Mouse (Mus musculus) liver, embryonic 14.5 days (tissue): Measurements from ENCODE around the gene Alox12b.

Experiments
- CTCF ChIP-seq: IDR thresholded peaks from 2 replicates; pipeline ENCODE4 v1.5.1; 2016; ENCODE audit warnings: antibody characterized with exemption, low read depth, control low read depth
- EP300 ChIP-seq: IDR thresholded peaks from 2 replicates; pipeline ENCODE4 v1.6.1; 2016; ENCODE audit warnings: antibody characterized with exemption, low read depth

- TF ChIP-seq EP300 (no peak), CTCF (peak; percentile 55)
Measured at GRCm38 (mm10) chr11:69150444-69150843, 6.3 kb upstream of the Alox12b start.
